Mouse (Mus musculus) telencephalon, adult 2 months (tissue): ENCODE measurements around the gene Fam57a.

Experiments
- DNase-seq: peaks from one replicate; pipeline ENCODE4 v3.0.0-alpha.2; 2011; ENCODE audit warnings: low read depth, low spot score

Fam57a gene

GRCm38 (mm10) chr11:76243811-76244546 lies 64.5 kb downstream of the Fam57a start:
- DNase-seq, result no peak

- no peak for DNase-seq
Observed at GRCm38 (mm10) chr11:76246439-76246838, 67.0 kb downstream of the Fam57a start.

- DNase-seq, result no peak
Observed at GRCm38 (mm10) chr11:76247239-76247638, 67.8 kb downstream of the Fam57a start.

- no peak for DNase-seq
Observed at GRCm38 (mm10) chr11:76252036-76252435, 72.6 kb downstream of the Fam57a start.

- no peak for DNase-seq
Observed at GRCm38 (mm10) chr11:76253145-76253917, 73.9 kb downstream of the Fam57a start.

- DNase-seq, result no peak
Observed at GRCm38 (mm10) chr11:76253918-76254264, 74.4 kb downstream of the Fam57a start.

GRCm38 (mm10) chr11:76255431-76256001 lies 76.0 kb downstream of the Fam57a start:
- no peak for DNase-seq

GRCm38 (mm10) chr11:76256129-76256528 lies 76.7 kb downstream of the Fam57a start:
- no peak for DNase-seq

- no peak for DNase-seq
Observed at GRCm38 (mm10) chr11:76257386-76257785, 77.9 kb downstream of the Fam57a start.

GRCm38 (mm10) chr11:76258511-76258910 lies 79.0 kb downstream of the Fam57a start:
- DNase-seq, result no peak

GRCm38 (mm10) chr11:76260208-76261050 lies 81.0 kb downstream of the Fam57a start:
- DNase-seq, result no peak

GRCm38 (mm10) chr11:76261224-76261623 lies 81.8 kb downstream of the Fam57a start:
- no peak for DNase-seq

- no peak for DNase-seq
Observed at GRCm38 (mm10) chr11:76262611-76263351, 83.3 kb downstream of the Fam57a start.
